Mouse (Mus musculus) liver, adult 2 months (tissue): ENCODE results near the gene Acvr1b. TPM values are rescaled to one million over a fixed set of nuclear protein-coding genes. Genes with fewer than 3 reads are reported as not detected.

Source experiments
- DNase-seq: peaks from one replicate; pipeline ENCODE4 v3.0.0-alpha.2; 2011; ENCODE audit warnings: low read depth, low spot score; ENCODE audit errors: extremely low read depth
- H3K27ac ChIP-seq: fragments of 200-500 bp; replicated peaks from 2 replicates; pipeline ENCODE4 v1.5.1; 2012; ENCODE audit warnings: low read depth, mild to moderate bottlenecking, control low read depth, inconsistent platforms, low read length; ENCODE audit not compliant: insufficient read depth
- H3K27me3 ChIP-seq: fragments of 200-500 bp; 2 replicates; pipeline ENCODE4 v1.6.1; 2012; ENCODE audit warnings: mild to moderate bottlenecking, moderate library complexity, low read length, inconsistent platforms; ENCODE audit not compliant: control insufficient read depth, insufficient read depth
- H3K36me3 ChIP-seq: fragments of 200-500 bp; 2 replicates; pipeline ENCODE4 v1.6.1; 2012; ENCODE audit warnings: low read length, inconsistent platforms; ENCODE audit not compliant: control insufficient read depth, insufficient read depth
- H3K4me1 ChIP-seq: fragments of 200-500 bp; 2 replicates; pipeline ENCODE4 v1.6.1; 2011; ENCODE audit warnings: low read length; ENCODE audit not compliant: control insufficient read depth, insufficient read depth
- H3K4me3 ChIP-seq: fragments of 200-500 bp; 2 replicates; pipeline ENCODE4 v1.5.1; 2011; ENCODE audit warnings: low read depth, mild to moderate bottlenecking, control low read depth, low read length, moderate library complexity; ENCODE audit not compliant: insufficient read depth
- H3K79me2 ChIP-seq: fragments of 200-500 bp; 2 replicates; pipeline ENCODE4 v1.6.1; 2012; ENCODE audit warnings: inconsistent platforms, mild to moderate bottlenecking, low read length, moderate library complexity; ENCODE audit not compliant: control insufficient read depth, insufficient read depth
- H3K9ac ChIP-seq: fragments of 200-500 bp; 2 replicates; pipeline ENCODE4 v1.6.1; 2012; ENCODE audit warnings: low read depth, mild to moderate bottlenecking, control low read depth, inconsistent platforms, low read length
- CTCF ChIP-seq: fragments of 200-500 bp; IDR thresholded peaks from 2 replicates; pipeline ENCODE4 v1.5.1; 2011; ENCODE audit warnings: low read depth, low read length, control low read depth
- POLR2A ChIP-seq: fragments of 200-500 bp; IDR thresholded peaks from 2 replicates; pipeline ENCODE4 v1.6.1; 2011; ENCODE audit warnings: low read length, control low read depth; ENCODE audit not compliant: insufficient read depth; ENCODE audit errors: extremely low read depth
- whole genome bisulfite sequencing: fragments of 180-500 bp; shearing (Covaris S2); methylation state at CpG from one replicate; pipeline ENCODE4 v1.1.7; 2018; 5-methylcytosine and 5-hydroxymethylcytosine counted together
- polyA plus RNA-seq: library from polyadenylated mRNA; depleted of rRNA; stranded (reverse); fragments of >200 nt; gene quantifications from 2 replicates; pipeline ENCODE4 v1.2.3, GENCODE M21; 2012; rRNA removed
- total RNA-seq: library from RNA; depleted of rRNA; stranded (reverse); fragments of >200 nt; gene quantifications from 2 replicates; pipeline ENCODE4 v1.2.3, GENCODE M21; 2014; rRNA removed

Gene Acvr1b
- total and polyA plus RNA-seq, 2 experiments, result 5.0 to 9.6 TPM

- Histone ChIP-seq H3K9ac (no peak overlapping the region), H3K27me3 (no peaks in the 10 kb centered on the region), H3K4me1 (peaks cover 11% of the 10 kb centered on the region), H3K27ac (no peak overlapping the region), H3K36me3 (no peaks in the 10 kb centered on the region), H3K4me3 (no peak overlapping the region), H3K79me2 (no peaks in the 10 kb centered on the region)
- TF ChIP-seq POLR2A, result no peak
- no peak for TF ChIP-seq CTCF
- peak; percentile 19 for DNase-seq
- WGBS, result 72% methylated on average over 5 of the region's 5 CpGs
Measured at GRCm38 (mm10) chr15:101262502-101262901, 88.6 kb downstream of the Acvr1b start.

Other genes starting within 250 kb of the Acvr1b start
- gene Gm47841, start 126.7 kb upstream of the Acvr1b start, total RNA-seq, result not detected in 2 replicates
- not detected in 2 replicates for gene Gm47841, start 126.7 kb upstream of the Acvr1b start, polyA plus RNA-seq
- 1.8 and 2.3 TPM in 2 replicates for gene Fignl2, start 95.5 kb upstream of the Acvr1b start, total RNA-seq
- 6.4 and 6.9 TPM in 2 replicates for gene Fignl2, start 95.5 kb upstream of the Acvr1b start, polyA plus RNA-seq
- not detected in 2 replicates for gene Ankrd33, start 58.3 kb upstream of the Acvr1b start, total RNA-seq
- not detected in 2 replicates for gene Ankrd33, start 58.3 kb upstream of the Acvr1b start, polyA plus RNA-seq
- gene Acvrl1, start 45.5 kb upstream of the Acvr1b start, total RNA-seq, result 3.0 and 4.4 TPM in 2 replicates
- 2.3 and 4.0 TPM in 2 replicates for gene Acvrl1, start 45.5 kb upstream of the Acvr1b start, polyA plus RNA-seq
- 0.92 and 1.5 TPM in 2 replicates for gene Grasp, start 50.1 kb downstream of the Acvr1b start, total RNA-seq
- gene Grasp, start 50.1 kb downstream of the Acvr1b start, polyA plus RNA-seq, result 1.2 and 1.5 TPM in 2 replicates
- gene Nr4a1, start 80.2 kb downstream of the Acvr1b start, total RNA-seq, result 0.18 and 0.60 TPM in 2 replicates
- gene Nr4a1, start 80.2 kb downstream of the Acvr1b start, polyA plus RNA-seq, result 0.70 and 0.89 TPM in 2 replicates
- 55.3 and 63.2 TPM in 2 replicates for gene Atg101, start 110.2 kb downstream of the Acvr1b start, total RNA-seq
- 89.3 and 94.5 TPM in 2 replicates for gene Atg101, start 110.2 kb downstream of the Acvr1b start, polyA plus RNA-seq
- not detected in 2 replicates for gene 6030408B16Rik, start 119.1 kb downstream of the Acvr1b start, total RNA-seq
- gene 6030408B16Rik, start 119.1 kb downstream of the Acvr1b start, polyA plus RNA-seq, result 0.10 TPM in 1 of 2 replicates, not detected in the other
- gene Krt80, start 196.1 kb downstream of the Acvr1b start, total RNA-seq, result 0.07 and 0.09 TPM in 2 replicates
- 0.15 and 0.46 TPM in 2 replicates for gene Krt80, start 196.1 kb downstream of the Acvr1b start, polyA plus RNA-seq
- gene Krt7, start 237.0 kb downstream of the Acvr1b start, total RNA-seq, result 0.20 and 0.37 TPM in 2 replicates
- gene Krt7, start 237.0 kb downstream of the Acvr1b start, polyA plus RNA-seq, result 0.29 and 0.31 TPM in 2 replicates